Mouse (Mus musculus) forebrain, postnatal 0 days (tissue): ENCODE measurements around the gene Rundc3b. TPM values are rescaled to one million over a fixed set of nuclear protein-coding genes. Genes with fewer than 3 reads are reported as not detected.
A peak's percentile ranks its signal among the peaks of the same experiment; 100 is the strongest.

ENCODE experiments used
- ATAC-seq: fragments of 200-750 bp; cut with Nextera tagmentation; 2 replicates; pipeline ENCODE4 v1.8.0; 2017; ENCODE audit warnings: mild to moderate bottlenecking, moderate library complexity
- DNase-seq: peaks from one replicate; pipeline ENCODE4 v3.0.0-alpha.2; 2015
- H3K27ac ChIP-seq: fragments of 300-500 bp; sonication (generic); 2 replicates; pipeline ENCODE4 v1.5.1; 2014; ENCODE audit warnings: low read depth, mild to moderate bottlenecking, antibody characterized with exemption, low read length, moderate library complexity, mixed read lengths
- H3K27me3 ChIP-seq: fragments of 300-500 bp; sonication (generic); 2 replicates; pipeline ENCODE4 v1.6.1; 2014; ENCODE audit warnings: mild to moderate bottlenecking, low read length, mixed read lengths; ENCODE audit not compliant: insufficient read depth
- H3K36me3 ChIP-seq: fragments of 300-500 bp; sonication (generic); 2 replicates; pipeline ENCODE4 v1.6.1; 2014; ENCODE audit warnings: mild to moderate bottlenecking, moderate library complexity; ENCODE audit not compliant: insufficient read depth
- H3K4me1 ChIP-seq: fragments of 300-500 bp; sonication (generic); 2 replicates; pipeline ENCODE4 v1.6.1; 2014; ENCODE audit warnings: antibody characterized with exemption; ENCODE audit not compliant: insufficient read depth
- H3K4me2 ChIP-seq: fragments of 300-500 bp; sonication (generic); 2 replicates; pipeline ENCODE4 v1.6.1; 2014; ENCODE audit warnings: low read depth, mild to moderate bottlenecking, moderate library complexity
- H3K4me3 ChIP-seq: fragments of 300-500 bp; sonication (generic); 2 replicates; pipeline ENCODE4 v1.5.1; 2014; ENCODE audit warnings: low read depth, low read length, mixed read lengths
- H3K9ac ChIP-seq: fragments of 300-500 bp; sonication (generic); 2 replicates; pipeline ENCODE4 v1.6.1; 2014; ENCODE audit warnings: mild to moderate bottlenecking
- H3K9me3 ChIP-seq: fragments of 300-500 bp; sonication (generic); 2 replicates; pipeline ENCODE4 v1.6.1; 2016; ENCODE audit warnings: low read length
- CTCF ChIP-seq: sonication (generic); IDR thresholded peaks from 2 replicates; pipeline ENCODE4 v1.5.1; 2016; ENCODE audit warnings: antibody characterized with exemption, control low read depth, low read depth
- WGBS: fragments of 180-500 bp; shearing (Covaris S2); extraction: QIAGEN DNeasy Blood & Tissue Kit; methylation state at CpG from one replicate; pipeline ENCODE4 v1.1.7; 2014; 5-methylcytosine and 5-hydroxymethylcytosine counted together
- polyA plus RNA-seq: library from polyadenylated mRNA; unstranded; fragments of >200 nt; fragmentation: Nextera tagmentation; extraction: Ambion mirVana; gene quantifications from 2 replicates; pipeline ENCODE4 v1.2.1, GENCODE M21; 2015
- total RNA-seq: library from RNA; depleted of rRNA; stranded (reverse); fragments of >200 nt; gene quantifications from 2 replicates; pipeline ENCODE4 v1.2.3, GENCODE M21; 2014; rRNA removed

Rundc3b gene
- total and polyA plus RNA-seq, 2 experiments from 2014 or later, result 34.1 to 76.7 TPM

- 19% methylated on average over 6 of the region's 6 CpGs for WGBS
- Histone ChIP-seq H3K36me3 (0 out of 2 replicates have a peak, but pooled peaks cover 4% of the 10 kb centered on the region), H3K27me3 (no peaks in the 10 kb centered on the region), H3K4me1 (no peaks in the 10 kb centered on the region), H3K9me3 (no peaks in the 10 kb centered on the region), H3K9ac (no peak overlapping the region), H3K4me3 (no peak overlapping the region), H3K4me2 (no peak overlapping the region), H3K27ac (no peak overlapping the region)
- ATAC-seq (peak; percentile 86), DNase-seq (peak; percentile 60)
- peak; percentile 66 for TF ChIP-seq CTCF
Measured at GRCm38 (mm10) chr5:8489471-8490110, 133.2 kb downstream of the Rundc3b start.

DNA sequence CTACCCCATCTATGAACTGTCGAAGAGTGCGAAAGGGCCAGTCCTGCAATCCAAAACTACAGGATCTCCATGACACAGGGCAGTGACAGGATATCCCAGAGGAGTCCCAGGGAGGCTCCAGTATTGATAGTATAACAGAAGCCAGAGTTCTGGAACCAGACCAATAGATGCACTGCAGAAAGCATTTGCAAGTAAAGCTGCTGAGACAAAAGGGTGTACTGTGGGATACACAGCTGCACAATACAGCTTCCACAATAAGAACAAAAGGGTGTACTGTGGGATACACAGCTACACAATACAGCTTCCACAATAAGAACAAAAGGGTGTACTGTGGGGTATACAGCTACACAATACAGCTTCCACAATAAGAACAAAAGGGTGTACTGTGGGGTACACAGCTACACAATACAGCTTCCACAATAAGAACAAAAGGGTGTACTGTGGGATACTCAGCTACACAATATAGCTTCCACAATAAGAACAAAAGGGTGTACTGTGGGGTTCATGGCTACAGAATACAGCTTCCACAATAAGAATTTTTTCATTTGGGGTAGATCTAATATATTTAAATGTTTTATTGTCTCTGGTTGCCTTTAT, 134.0 kb downstream of the Rundc3b start:
- DNase-seq (peak; percentile 33), ATAC-seq (peak; percentile 42)
- H3K27ac ChIP-seq, result no peak overlapping the region
- H3K4me1 ChIP-seq, result no peaks in the 10 kb centered on the region
- no peak overlapping the region for H3K9ac ChIP-seq
- H3K4me2 ChIP-seq, result no peak overlapping the region
- 28% methylated on average over 2 of the region's 2 CpGs for WGBS
- no peak overlapping the region for H3K4me3 ChIP-seq
- 0 out of 2 replicates have a peak, but pooled peaks cover 3% of the 10 kb centered on the region for H3K36me3 ChIP-seq
- no peaks in the 10 kb centered on the region for H3K9me3 ChIP-seq
- no peak for TF ChIP-seq CTCF
- H3K27me3 ChIP-seq, result no peaks in the 10 kb centered on the region

DNA sequence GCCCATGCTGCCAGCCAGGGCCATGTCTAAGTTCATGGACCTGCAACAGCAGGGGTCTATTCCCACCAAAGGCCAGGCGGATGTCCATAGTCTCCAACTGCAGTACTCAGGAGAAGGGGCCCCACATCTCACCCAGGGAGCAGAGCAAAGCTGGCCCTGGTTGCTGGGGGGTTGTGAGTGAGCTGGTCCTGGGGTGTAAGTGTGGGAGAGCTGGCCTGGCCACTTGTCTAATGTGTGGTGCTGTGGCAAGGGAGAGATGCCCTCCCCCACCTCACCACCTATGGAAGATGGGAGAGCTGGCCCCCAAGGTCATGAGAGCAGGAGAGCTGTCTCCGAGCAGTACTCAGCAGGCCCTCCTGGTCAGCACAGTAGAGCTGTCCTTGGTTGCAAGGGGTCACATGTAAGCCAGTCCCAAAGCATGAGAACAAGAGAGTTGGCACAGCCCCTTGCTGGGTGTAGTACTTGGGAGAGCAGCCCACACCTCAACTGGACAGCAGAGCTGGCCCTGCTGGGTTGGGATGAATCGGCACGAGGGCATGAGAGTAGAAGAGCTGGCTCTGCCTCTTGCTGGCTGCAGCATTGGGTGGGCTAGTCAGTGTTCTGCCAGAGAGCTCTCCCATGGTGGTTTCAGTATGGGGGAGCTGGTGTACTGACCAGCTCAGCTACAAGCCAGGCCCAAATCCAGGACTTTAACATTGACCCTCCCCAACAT, 134.6 kb downstream of the Rundc3b start:
- Histone ChIP-seq H3K9me3 (no peaks in the 10 kb centered on the region), H3K36me3 (no peaks in the 10 kb centered on the region), H3K9ac (no peak overlapping the region), H3K4me3 (no peak overlapping the region), H3K4me2 (no peak overlapping the region), H3K27ac (no peak overlapping the region), H3K4me1 (no peaks in the 10 kb centered on the region), H3K27me3 (no peaks in the 10 kb centered on the region)
- TF ChIP-seq CTCF, result no peak
- no peak for DNase-seq
- WGBS, result 38% methylated on average over 4 of the region's 4 CpGs
- ATAC-seq, result peak; percentile 27

DNA sequence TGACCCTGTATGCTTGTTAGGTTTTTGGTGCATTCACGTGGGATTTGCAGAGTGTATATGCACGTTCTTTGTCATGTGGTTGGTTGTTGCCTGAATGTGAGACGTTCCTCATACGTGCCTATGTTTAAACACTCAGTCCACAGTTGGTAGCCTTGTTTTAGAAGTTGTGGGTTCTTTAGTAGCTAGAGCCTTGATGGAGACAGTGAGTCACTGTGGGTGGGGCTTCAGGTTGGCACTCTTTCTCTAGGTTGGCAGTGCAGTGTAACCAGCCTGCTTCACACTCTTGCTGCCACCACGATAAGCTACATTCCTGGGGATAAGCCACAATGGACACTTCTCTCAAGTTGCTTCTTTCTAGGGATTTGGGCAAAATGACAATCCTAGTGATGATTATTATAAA, 166.2 kb downstream of the Rundc3b start:
- no peak for TF ChIP-seq CTCF
- H3K9ac ChIP-seq, result no peak overlapping the region
- H3K4me2 ChIP-seq, result no peak overlapping the region
- no peaks in the 10 kb centered on the region for H3K9me3 ChIP-seq
- no peak overlapping the region for H3K4me3 ChIP-seq
- no peak for DNase-seq
- no peaks in the 10 kb centered on the region for H3K27me3 ChIP-seq
- no peaks in the 10 kb centered on the region for H3K36me3 ChIP-seq
- no peak overlapping the region for H3K27ac ChIP-seq
- 90% methylated on average over 5 of the region's 5 CpGs for WGBS
- H3K4me1 ChIP-seq, result no peaks in the 10 kb centered on the region
- no peak for ATAC-seq

- H3K4me1 ChIP-seq, result no peaks in the 10 kb centered on the region
- H3K9ac ChIP-seq, result no peak overlapping the region
- no peak overlapping the region for H3K4me3 ChIP-seq
- no peak overlapping the region for H3K4me2 ChIP-seq
- TF ChIP-seq CTCF, result no peak
- H3K9me3 ChIP-seq, result no peaks in the 10 kb centered on the region
- no peaks in the 10 kb centered on the region for H3K27me3 ChIP-seq
- no peak overlapping the region for H3K27ac ChIP-seq
- ATAC-seq (no peak), DNase-seq (no peak)
- no peaks in the 10 kb centered on the region for H3K36me3 ChIP-seq
Measured at GRCm38 (mm10) chr5:8455565-8455964, 167.2 kb downstream of the Rundc3b start.

Other genes with a start within 250 kb of the Rundc3b start
- gene Dbf4, start 200.2 kb downstream of the Rundc3b start, total RNA-seq, result 11.4 and 13.3 TPM in 2 replicates
- 8.2 and 8.3 TPM in 2 replicates for gene Dbf4, start 200.2 kb downstream of the Rundc3b start, polyA plus RNA-seq
- 9.2 and 12.7 TPM in 2 replicates for gene Slc25a40, start 200.1 kb downstream of the Rundc3b start, total RNA-seq
- gene Slc25a40, start 200.1 kb downstream of the Rundc3b start, polyA plus RNA-seq, result 4.8 and 8.0 TPM in 2 replicates
- gene Abcb1a, start 37.1 kb upstream of the Rundc3b start, total RNA-seq, result 4.8 and 7.6 TPM in 2 replicates
- 1.9 and 2.2 TPM in 2 replicates for gene Abcb1a, start 37.1 kb upstream of the Rundc3b start, polyA plus RNA-seq
- gene Abcb1b, start 175.2 kb upstream of the Rundc3b start, total RNA-seq, result 0.77 and 1.5 TPM in 2 replicates
- gene Abcb1b, start 175.2 kb upstream of the Rundc3b start, polyA plus RNA-seq, result 0.52 and 0.65 TPM in 2 replicates